Mouse (Mus musculus) megakaryocyte, embryonic 14.5 days (primary cell): Measurements from ENCODE around the gene Rdx.

Experiments
- FLI1 ChIP-seq: IDR thresholded peaks from 2 replicates; pipeline ENCODE4 v1.6.1; 2012; ENCODE audit warnings: low read length, inconsistent platforms, mixed read lengths
- GATA1 ChIP-seq: IDR thresholded peaks from 3 replicates; pipeline ENCODE4 v1.6.1; 2012; ENCODE audit warnings: mixed read lengths, low read length, inconsistent platforms, borderline replicate concordance

- TF ChIP-seq FLI1 = no peak
- no peak for TF ChIP-seq GATA1
These were observed 9.5 kb upstream of the Rdx start for GRCm38 (mm10) chr9:52037493-52037892.
